Mouse (Mus musculus): ENCODE measurements at regions not wholly inside any gene's neighbourhood (a gene's known extent, or its start where the extent isn't known, plus 50 kb on each side); places are given as distances from the start of the nearest gene placed in this dataset.

DNA sequence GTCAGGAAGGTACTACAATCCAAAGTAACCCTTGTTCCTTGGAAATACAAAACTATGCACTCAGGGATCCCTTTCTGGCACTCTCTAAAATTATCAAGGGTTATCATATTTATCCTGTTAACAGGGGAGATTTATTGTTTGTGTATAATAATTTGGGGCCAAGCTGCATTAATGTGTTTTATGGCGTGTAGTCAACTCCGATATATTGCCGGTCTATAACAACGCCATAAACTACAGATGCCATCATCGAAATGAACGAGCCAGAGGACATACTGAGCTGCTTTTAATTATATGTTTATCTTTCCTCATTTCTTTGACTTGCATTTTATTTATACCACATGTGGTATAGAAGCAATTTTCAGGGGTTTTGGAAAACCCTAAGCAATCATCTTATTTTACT lies 147.2 kb downstream of the Nr2f2 start:
- no peak for DNase-seq (ENCODE audit: low spot score)

GRCm38 (mm10) chr7:70217137-70217536 lies 149.4 kb downstream of the Nr2f2 start:
- no peak for DNase-seq (ENCODE audit: low spot score)

DNA sequence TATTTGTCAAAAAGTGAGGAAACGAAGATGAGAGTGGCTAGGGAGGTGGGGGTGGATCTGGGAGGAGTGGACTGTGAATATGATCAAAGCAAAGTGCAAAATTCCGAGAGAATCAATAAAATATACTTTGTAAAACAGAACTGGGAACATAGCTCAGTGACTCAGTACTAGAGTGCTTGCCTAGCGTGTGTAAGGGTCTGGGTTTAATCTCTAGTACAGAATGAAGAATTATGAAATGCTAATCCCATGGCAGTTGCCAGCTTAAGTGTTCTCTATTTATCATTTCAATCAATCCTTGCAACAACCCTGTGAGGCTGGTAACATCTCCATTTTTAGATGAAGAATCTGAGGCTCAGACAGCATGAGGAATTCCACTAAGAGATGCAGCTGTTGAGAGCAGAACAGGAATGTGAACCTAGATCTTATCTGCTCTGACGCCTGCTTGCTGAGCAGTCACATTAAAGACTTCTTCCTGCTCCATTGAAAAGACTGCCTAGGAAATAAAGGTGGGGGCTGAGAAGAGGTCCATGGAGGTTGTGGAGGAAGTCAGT lies 152.5 kb downstream of the Nr2f2 start:
- DNase-seq (ENCODE audit: low spot score), result no peak

DNA sequence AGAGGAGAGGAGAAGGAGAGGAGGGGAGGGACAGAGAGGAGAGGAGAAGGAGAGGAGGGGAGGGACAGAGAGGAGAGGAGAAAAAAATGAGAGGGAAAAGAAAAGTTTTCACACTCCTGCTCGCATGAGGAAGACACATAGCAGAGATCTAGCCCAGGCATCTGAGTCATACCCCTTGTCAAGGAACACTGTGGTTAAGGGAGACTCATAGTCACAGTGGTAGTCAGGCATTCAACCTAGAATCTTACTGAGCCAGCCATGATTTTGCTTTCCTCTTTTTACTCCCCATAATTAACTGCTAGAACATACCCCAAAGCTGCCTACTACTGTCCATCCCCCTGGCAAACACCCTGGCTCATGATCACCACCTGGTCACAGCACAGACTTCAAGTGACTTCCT lies 160.6 kb downstream of the Nr2f2 start:
- DNase-seq (ENCODE audit: low spot score), result no peak

- no peak for DNase-seq (ENCODE audit: low spot score)
These were observed 166.3 kb downstream of the Nr2f2 start for GRCm38 (mm10) chr7:70200188-70200587.

- DNase-seq (ENCODE audit: low spot score), result no peak
These were observed 187.6 kb downstream of the Nr2f2 start for GRCm38 (mm10) chr7:70178956-70179355.

- no peak for DNase-seq (ENCODE audit: low spot score)
These were observed 188.5 kb downstream of the Nr2f2 start for GRCm38 (mm10) chr7:70178006-70178405.

DNA sequence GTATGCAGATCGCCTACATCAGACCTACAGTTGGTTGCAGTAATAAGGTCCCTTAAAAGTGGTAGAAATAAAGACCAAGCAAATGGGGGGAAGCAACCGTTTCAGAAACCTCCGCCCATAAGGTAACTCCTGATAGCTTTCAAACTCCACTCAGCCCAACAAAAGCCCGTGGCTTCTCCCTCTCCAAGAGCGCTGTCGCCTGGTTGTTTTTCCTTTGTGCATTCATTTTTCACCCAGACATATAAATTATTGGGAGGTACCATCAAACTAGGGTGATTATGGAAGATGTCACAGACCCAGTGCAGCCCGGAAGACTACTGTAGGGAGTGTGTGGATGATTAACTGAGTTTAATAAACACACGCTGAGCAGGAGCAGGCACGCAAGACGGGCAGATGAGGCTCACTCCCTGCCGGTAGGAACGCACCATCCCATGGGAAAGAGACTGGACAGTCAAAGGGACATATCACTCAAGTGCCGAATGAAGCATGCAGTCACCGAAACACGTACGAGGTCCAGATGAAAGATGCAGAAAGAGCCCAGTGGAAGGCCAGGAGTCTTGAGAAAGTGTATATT lies 189.8 kb downstream of the Nr2f2 start:
- no peak for DNase-seq (ENCODE audit: low spot score)

GRCm38 (mm10) chr7:70176086-70176485 lies 190.4 kb downstream of the Nr2f2 start:
- no peak for DNase-seq (ENCODE audit: low spot score)

- no peak for DNase-seq (ENCODE audit: low spot score)
These were observed 194.1 kb downstream of the Nr2f2 start for GRCm38 (mm10) chr7:70172431-70172830.

DNA sequence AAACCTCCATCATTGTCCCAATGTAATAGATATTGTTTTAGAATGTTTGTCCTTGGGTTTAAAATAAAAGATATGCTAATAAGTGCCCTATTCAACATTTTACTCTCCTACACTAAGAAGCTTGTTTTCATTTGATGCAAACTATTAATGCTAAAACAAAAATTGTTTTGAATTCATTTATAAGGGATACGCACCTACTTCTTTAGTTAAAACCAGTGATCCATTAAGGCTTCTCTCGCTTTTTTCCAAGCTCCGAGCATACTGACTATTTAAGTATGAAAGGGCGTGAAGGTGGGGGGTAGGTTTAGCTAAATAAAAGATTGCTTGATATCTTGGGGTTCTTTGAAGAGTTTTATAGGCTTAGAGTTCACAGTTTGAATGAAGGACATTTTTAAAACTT lies 195.1 kb downstream of the Nr2f2 start:
- DNase-seq (ENCODE audit: low spot score), result no peak

GRCm38 (mm10) chr7:70168080-70168479 lies 198.5 kb downstream of the Nr2f2 start:
- no peak for DNase-seq (ENCODE audit: low spot score)

DNA sequence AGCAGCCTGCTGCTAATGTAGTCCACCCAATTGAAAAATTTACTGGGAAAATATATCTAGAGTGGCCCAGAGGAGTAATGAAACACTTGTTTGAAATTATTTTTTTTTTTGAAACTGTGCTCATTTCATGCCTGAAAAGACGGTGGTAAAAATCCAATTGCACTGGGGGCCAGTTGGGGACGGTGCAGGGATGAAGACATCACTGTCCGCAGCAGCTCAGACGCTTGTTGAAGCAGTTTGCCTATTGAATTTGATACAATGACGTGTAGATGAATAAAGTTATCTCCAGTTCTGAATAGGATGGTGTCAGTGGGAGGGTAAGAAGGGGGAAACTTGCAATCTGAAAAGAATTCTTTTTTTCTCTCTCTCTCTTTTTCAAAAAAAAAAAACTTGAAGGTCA lies 200.5 kb downstream of the Nr2f2 start:
- no peak for DNase-seq (ENCODE audit: low spot score)

GRCm38 (mm10) chr7:70165501-70165900 lies 201.0 kb downstream of the Nr2f2 start:
- no peak for DNase-seq (ENCODE audit: low spot score)

DNA sequence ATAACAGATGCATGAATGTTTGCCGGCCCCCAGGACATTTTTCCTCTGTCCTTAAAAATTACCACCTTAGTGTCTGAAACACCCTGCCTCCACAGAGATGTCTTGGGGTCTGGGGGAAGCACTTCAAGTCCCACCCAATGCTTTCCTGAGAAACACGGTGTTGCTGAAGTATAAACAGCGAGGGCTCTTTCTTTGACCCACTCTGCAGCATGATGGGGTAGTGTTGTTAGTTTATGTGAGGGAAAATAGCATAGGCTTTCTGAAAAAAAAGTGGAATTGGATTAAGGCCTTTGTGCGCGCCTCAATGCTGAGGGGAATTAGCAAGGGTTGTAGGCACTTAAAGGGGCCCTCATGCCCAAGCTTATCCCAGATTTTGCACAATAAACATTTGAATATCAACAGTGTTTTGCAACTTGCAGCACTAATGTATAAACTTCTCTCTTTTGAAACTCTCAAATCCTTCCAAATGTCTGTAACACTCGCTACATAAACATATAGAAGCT lies 201.8 kb downstream of the Nr2f2 start:
- no peak for DNase-seq (ENCODE audit: low spot score)

GRCm38 (mm10) chr7:70158531-70158930 lies 208.0 kb downstream of the Nr2f2 start:
- DNase-seq (ENCODE audit: low spot score), result no peak

GRCm38 (mm10) chr7:70144726-70145271 lies 221.7 kb downstream of the Nr2f2 start:
- no peak for DNase-seq (ENCODE audit: low spot score)

- DNase-seq (ENCODE audit: low spot score), result no peak
These were observed 229.7 kb downstream of the Nr2f2 start for GRCm38 (mm10) chr7:70136837-70137236.

DNA sequence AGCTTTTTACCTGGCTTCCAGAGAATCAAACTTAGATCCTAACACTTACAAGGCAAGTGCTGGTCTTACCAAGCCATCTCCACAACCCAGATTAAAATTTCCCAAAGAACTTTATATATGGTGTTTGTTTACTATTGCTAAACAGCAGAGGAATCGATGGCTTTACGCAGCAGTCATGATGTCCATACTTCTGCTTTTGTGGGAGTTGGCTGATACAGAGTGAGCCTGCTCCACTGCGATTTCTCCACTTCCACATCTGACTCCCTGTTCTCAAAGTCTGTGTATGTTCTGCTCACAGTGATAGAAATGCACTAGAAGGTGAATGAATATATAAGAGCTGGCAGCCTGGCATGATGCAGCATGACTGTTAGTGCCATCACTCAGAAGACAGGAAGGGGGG lies 231.1 kb downstream of the Nr2f2 start:
- no peak for DNase-seq (ENCODE audit: low spot score)

- no peak for DNase-seq (ENCODE audit: low spot score)
These were observed 236.6 kb downstream of the Nr2f2 start for GRCm38 (mm10) chr7:70129963-70130362.

GRCm38 (mm10) chr7:70122818-70123217 lies 243.7 kb downstream of the Nr2f2 start:
- DNase-seq (ENCODE audit: low spot score), result no peak

DNA sequence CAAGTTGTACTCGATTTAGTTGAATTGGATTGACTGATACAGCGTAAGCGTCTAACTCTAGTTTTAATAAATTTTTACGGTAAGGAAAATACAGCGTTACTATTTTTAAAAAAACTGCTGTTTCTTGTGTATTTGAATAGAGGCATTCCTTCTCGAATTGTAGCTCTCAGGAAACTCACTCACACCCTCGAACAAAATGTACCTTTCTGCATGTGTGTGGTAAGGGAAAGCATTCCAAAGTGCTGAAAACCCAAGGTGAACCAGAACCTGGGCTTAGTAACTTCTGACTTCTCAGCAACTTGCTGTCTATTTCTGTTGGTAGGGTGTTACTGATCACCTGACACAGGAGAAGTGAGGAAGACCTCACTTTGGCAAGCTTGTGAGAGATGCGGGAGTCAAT lies 247.0 kb downstream of the Nr2f2 start:
- no peak for DNase-seq (ENCODE audit: low spot score)

DNA sequence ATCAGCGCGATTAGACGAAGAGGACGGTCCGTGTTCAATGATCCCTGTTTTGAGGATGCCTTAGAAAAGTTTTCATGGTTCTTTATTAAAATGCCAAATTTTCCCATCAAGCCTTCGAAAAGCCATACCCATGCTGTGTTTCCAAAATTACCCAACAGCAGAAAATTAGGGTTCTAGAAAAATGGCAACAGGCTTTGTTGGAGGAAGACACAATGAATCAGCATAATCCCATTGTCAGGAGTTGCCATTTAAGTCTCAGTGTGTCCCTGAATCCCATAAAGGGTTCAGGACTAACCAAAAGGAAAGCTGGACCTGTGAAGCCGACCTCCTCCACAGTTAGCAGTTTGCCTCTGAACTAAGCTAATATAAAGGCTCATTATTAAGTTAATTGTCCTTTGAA lies 247.6 kb downstream of the Nr2f2 start:
- DNase-seq (ENCODE audit: low spot score), result no peak

Data from lung, postnatal 25 days (tissue).